Mouse (Mus musculus) midbrain, embryonic 16.5 days (tissue): ENCODE measurements at regions not wholly inside any gene's neighbourhood (a gene's known extent, or its start where the extent isn't known, plus 50 kb on each side); places are given as distances from the start of the nearest gene placed in this dataset.
A peak's percentile ranks its signal among the peaks of the same experiment; 100 is the strongest.

Source experiments
- ATAC-seq: fragments of 200-750 bp; cut with Nextera tagmentation; 2 replicates; pipeline ENCODE4 v1.8.0; 2017; ENCODE audit warnings: moderate TSS enrichment
- H3K27ac ChIP-seq: fragments of 300-500 bp; sonication (generic); 2 replicates; pipeline ENCODE4 v1.5.1; 2014; ENCODE audit warnings: mild to moderate bottlenecking, low read length, mixed read lengths
- H3K27me3 ChIP-seq: fragments of 300-500 bp; sonication (generic); 2 replicates; pipeline ENCODE4 v1.6.1; 2014; ENCODE audit warnings: low read depth, low read length, mixed read lengths; ENCODE audit not compliant: control insufficient read depth, insufficient read depth
- H3K36me3 ChIP-seq: fragments of 300-500 bp; sonication (generic); 2 replicates; pipeline ENCODE4 v1.6.1; 2014; ENCODE audit warnings: mild to moderate bottlenecking, low read length, moderate library complexity, mixed read lengths; ENCODE audit not compliant: control insufficient read depth, insufficient read depth
- H3K4me1 ChIP-seq: fragments of 300-500 bp; sonication (generic); 2 replicates; pipeline ENCODE4 v1.6.1; 2014; ENCODE audit warnings: mild to moderate bottlenecking, low read length, mixed read lengths; ENCODE audit not compliant: control insufficient read depth, insufficient read depth
- H3K4me2 ChIP-seq: fragments of 300-500 bp; sonication (generic); 2 replicates; pipeline ENCODE4 v1.6.1; 2014; ENCODE audit warnings: mild to moderate bottlenecking, low read length, mixed read lengths
- H3K4me3 ChIP-seq: fragments of 300-500 bp; sonication (generic); 2 replicates; pipeline ENCODE4 v1.5.1; 2014; ENCODE audit warnings: low read depth, mild to moderate bottlenecking, low read length, moderate library complexity, mixed read lengths
- H3K9ac ChIP-seq: fragments of 300-500 bp; sonication (generic); 2 replicates; pipeline ENCODE4 v1.6.1; 2014; ENCODE audit warnings: low read depth, low read length, mixed read lengths
- H3K9me3 ChIP-seq: fragments of 300-500 bp; sonication (generic); replicated peaks from 2 replicates; pipeline ENCODE4 v1.6.1; 2014; ENCODE audit warnings: mild to moderate bottlenecking, low read length, mixed read lengths; ENCODE audit not compliant: control insufficient read depth, poor library complexity, severe bottlenecking
- WGBS: fragments of 180-500 bp; shearing (Covaris S2); extraction: QIAGEN DNeasy Blood & Tissue Kit; methylation state at CpG from one replicate; pipeline ENCODE4 v1.1.7; 2014; 5-methylcytosine and 5-hydroxymethylcytosine counted together

- H3K27me3 ChIP-seq, result no peaks in the 10 kb centered on the region
- no peaks in the 10 kb centered on the region for H3K36me3 ChIP-seq
- ATAC-seq, result no peak
- H3K27ac ChIP-seq, result no peak overlapping the region
- 96% methylated on average over 1 of the region's 1 CpGs for WGBS
- no peaks in the 10 kb centered on the region for H3K9me3 ChIP-seq
- H3K4me1 ChIP-seq, result peaks cover 11% of the 10 kb centered on the region
- no peak overlapping the region for H3K9ac ChIP-seq
- no peak overlapping the region for H3K4me2 ChIP-seq
- no peak overlapping the region for H3K4me3 ChIP-seq
These were observed 122.1 kb upstream of the Topaz1 start for GRCm38 (mm10) chr9:122625081-122625480.

- Histone ChIP-seq H3K9ac (no peak overlapping the region), H3K27me3 (no peaks in the 10 kb centered on the region), H3K9me3 (no peaks in the 10 kb centered on the region), H3K4me1 (peaks cover 12% of the 10 kb centered on the region), H3K36me3 (no peaks in the 10 kb centered on the region), H3K4me3 (no peak overlapping the region), H3K27ac (no peak overlapping the region), H3K4me2 (no peak overlapping the region)
- ATAC-seq, result no peak
- WGBS, result 84% methylated on average over 6 of the region's 6 CpGs
These were observed 120.8 kb upstream of the Topaz1 start for GRCm38 (mm10) chr9:122626346-122626745.

GRCm38 (mm10) chr9:122629171-122629904, 117.8 kb upstream of the Topaz1 start:
- peak overlapping the region; percentile 10; the same call in 1 of the 2 replicates for H3K4me2 ChIP-seq
- 16% methylated on average over 18 of the region's 18 CpGs for WGBS
- no peaks in the 10 kb centered on the region for H3K9me3 ChIP-seq
- 0 out of 2 replicates have a peak overlapping the region, but pooled peaks have one; percentile 31 for H3K9ac ChIP-seq
- no peak overlapping the region for H3K4me3 ChIP-seq
- peak overlapping the region; percentile 26; the same call in 1 of the 2 replicates for H3K27ac ChIP-seq
- H3K36me3 ChIP-seq, result no peaks in the 10 kb centered on the region
- H3K27me3 ChIP-seq, result no peaks in the 10 kb centered on the region
- H3K4me1 ChIP-seq, result peaks cover 14% of the 10 kb centered on the region
- ATAC-seq, result peak; percentile 50; the same call in 1 of the 2 replicates

- WGBS, result 65% methylated on average over 9 of the region's 9 CpGs
- ATAC-seq, result no peak
- Histone ChIP-seq H3K9me3 (no peaks in the 10 kb centered on the region), H3K4me2 (no peak overlapping the region), H3K27ac (no peak overlapping the region), H3K9ac (no peak overlapping the region), H3K4me1 (peaks cover 20% of the 10 kb centered on the region), H3K36me3 (no peaks in the 10 kb centered on the region), H3K27me3 (no peaks in the 10 kb centered on the region), H3K4me3 (no peak overlapping the region)
These were observed 115.4 kb upstream of the Topaz1 start for GRCm38 (mm10) chr9:122631793-122632192.

- peaks cover 3% of the 10 kb centered on the region; the same call in 1 of the 2 replicates for H3K27me3 ChIP-seq
- 87% methylated on average over 1 of the region's 1 CpGs for WGBS
- no peak for ATAC-seq
- no peak overlapping the region for H3K4me2 ChIP-seq
- H3K9me3 ChIP-seq, result no peaks in the 10 kb centered on the region
- no peaks in the 10 kb centered on the region for H3K36me3 ChIP-seq
- no peak overlapping the region for H3K4me3 ChIP-seq
- H3K4me1 ChIP-seq, result peaks cover 20% of the 10 kb centered on the region
- H3K9ac ChIP-seq, result no peak overlapping the region
- no peak overlapping the region for H3K27ac ChIP-seq
These were observed 113.7 kb upstream of the Topaz1 start for GRCm38 (mm10) chr9:122633484-122633883.

GRCm38 (mm10) chr9:122635138-122635964, 111.8 kb upstream of the Topaz1 start:
- peak; percentile 75 for ATAC-seq
- 16% methylated on average over 10 of the region's 10 CpGs for whole genome bisulfite sequencing
- H3K27ac ChIP-seq, result peak overlapping the region; percentile 51
- H3K36me3 ChIP-seq, result no peaks in the 10 kb centered on the region
- H3K27me3 ChIP-seq, result peaks cover 3% of the 10 kb centered on the region; the same call in 1 of the 2 replicates
- H3K9ac ChIP-seq, result no peak overlapping the region
- H3K4me2 ChIP-seq, result no peak overlapping the region
- no peak overlapping the region for H3K4me3 ChIP-seq
- H3K4me1 ChIP-seq, result peaks cover 11% of the 10 kb centered on the region
- H3K9me3 ChIP-seq, result no peaks in the 10 kb centered on the region

GRCm38 (mm10) chr9:122637591-122637990, 109.6 kb upstream of the Topaz1 start:
- 81% methylated on average over 3 of the region's 3 CpGs for WGBS
- H3K36me3 ChIP-seq, result no peaks in the 10 kb centered on the region

GRCm38 (mm10) chr9:122639239-122639638, 107.9 kb upstream of the Topaz1 start:
- Histone ChIP-seq H3K36me3 (no peaks in the 10 kb centered on the region), H3K4me2 (no peak overlapping the region), H3K9me3 (no peaks in the 10 kb centered on the region), H3K27ac (no peak overlapping the region), H3K4me1 (peaks cover 18% of the 10 kb centered on the region), H3K9ac (no peak overlapping the region), H3K27me3 (peaks cover 3% of the 10 kb centered on the region; the same call in 1 of the 2 replicates), H3K4me3 (no peak overlapping the region)
- no peak for ATAC-seq
- 91% methylated on average over 4 of the region's 4 CpGs for WGBS

More at GRCm38 (mm10) chr9:122637591-122637990, 109.6 kb upstream of the Topaz1 start:
- Histone ChIP-seq H3K9ac (no peak overlapping the region), H3K27me3 (peaks cover 3% of the 10 kb centered on the region; the same call in 1 of the 2 replicates), H3K27ac (no peak overlapping the region), H3K4me3 (no peak overlapping the region), H3K4me1 (peaks cover 11% of the 10 kb centered on the region), H3K4me2 (no peak overlapping the region), H3K9me3 (no peaks in the 10 kb centered on the region)
- no peak for ATAC-seq

- Histone ChIP-seq H3K4me2 (no peak overlapping the region), H3K4me1 (peaks cover 9% of the 10 kb centered on the region), H3K27ac (peak overlapping the region; percentile 39; the same call in 1 of the 2 replicates), H3K4me3 (no peak overlapping the region), H3K9me3 (no peaks in the 10 kb centered on the region), H3K9ac (no peak overlapping the region), H3K36me3 (no peaks in the 10 kb centered on the region), H3K27me3 (peaks cover 3% of the 10 kb centered on the region; the same call in 1 of the 2 replicates)
- WGBS, result 37% methylated on average over 7 of the region's 7 CpGs
- no peak for ATAC-seq
These were observed 104.2 kb upstream of the Topaz1 start for GRCm38 (mm10) chr9:122642913-122643312.
